Mouse (Mus musculus): ENCODE results near the gene Syce2. TPM values are rescaled to one million over a fixed set of nuclear protein-coding genes. Genes with fewer than 3 reads are reported as not detected.

Syce2 gene
- total RNA-seq, 1 experiment, result 42.3 TPM

- Histone ChIP-seq H3K27ac (ENCODE audit: insufficient read depth, low read depth, low read length, poor library complexity, severe bottlenecking) (no peak overlapping the region), H3K9me3 (ENCODE audit: control insufficient read depth, insufficient read depth, low read depth, low read length) (no peaks in the 10 kb centered on the region), H3K36me3 (ENCODE audit: control insufficient read depth, insufficient read depth, low read length, poor library complexity, severe bottlenecking) (no peaks in the 10 kb centered on the region), H3K4me3 (ENCODE audit: insufficient read depth in 1 of 2, low read depth in 1 of 2, low read length in 2 of 2, poor library complexity in 1 of 2, severe bottlenecking in 1 of 2) (no peak overlapping the region), H3K4me1 (ENCODE audit: control insufficient read depth in 2 of 2, insufficient read depth in 2 of 2, low read length in 2 of 2, poor library complexity in 1 of 2) (peaks cover 0 to 4% of the 10 kb centered on the region in 2 experiments; a peak in 1 of 4 replicates), H3K9ac (ENCODE audit: insufficient read depth, low read depth, low read length, poor library complexity, severe bottlenecking) (no peak overlapping the region)
- in situ Hi-C loops (cut with MboI; ENCODE audit: low sequenced_read_pairs in 2 of 2, unreplicated experiment in 2 of 2), result no loop called here
- no peak for TF ChIP-seq ZC3H11A (IDR thresholded peaks at IDR 0.05; ENCODE audit: borderline replicate concordance, low read depth, low read length)
- no peak for TF ChIP-seq HCFC1 (IDR thresholded peaks at IDR 0.05; ENCODE audit: borderline replicate concordance, insufficient read depth, low read length)
- TF ChIP-seq ZNF384 (IDR thresholded peaks at IDR 0.05; ENCODE audit: low read depth, low read length), result no peak
- TF ChIP-seq CHD2 (IDR thresholded peaks at IDR 0.05; ENCODE audit: low read depth, low read length), result no peak
- TF ChIP-seq MAFK (IDR thresholded peaks at IDR 0.05; ENCODE audit: insufficient read depth, low read depth, low read length), result no peak
- peak; percentile 69 for DNase-seq (ENCODE audit: low read depth, low spot score)
Observed at GRCm38 (mm10) chr8:84934860-84935259, 62.9 kb downstream of the Syce2 start.

- Histone ChIP-seq H3K9me3 (ENCODE audit: control insufficient read depth, insufficient read depth, low read depth, low read length) (no peaks in the 10 kb centered on the region), H3K4me1 (ENCODE audit: control insufficient read depth in 2 of 2, insufficient read depth in 2 of 2, low read length in 2 of 2, poor library complexity in 1 of 2) (peaks cover 0 to 4% of the 10 kb centered on the region in 2 experiments; a peak in 1 of 4 replicates), H3K9ac (ENCODE audit: insufficient read depth, low read depth, low read length, poor library complexity, severe bottlenecking) (no peak overlapping the region), H3K27ac (ENCODE audit: insufficient read depth, low read depth, low read length, poor library complexity, severe bottlenecking) (no peak overlapping the region), H3K4me3 (ENCODE audit: insufficient read depth in 1 of 2, low read depth in 1 of 2, low read length in 2 of 2, poor library complexity in 1 of 2, severe bottlenecking in 1 of 2) (no peak overlapping the region), H3K36me3 (ENCODE audit: control insufficient read depth, insufficient read depth, low read length, poor library complexity, severe bottlenecking) (no peaks in the 10 kb centered on the region)
- TF ChIP-seq CHD2 (IDR thresholded peaks at IDR 0.05; ENCODE audit: low read depth, low read length), result no peak
- TF ChIP-seq HCFC1 (IDR thresholded peaks at IDR 0.05; ENCODE audit: borderline replicate concordance, insufficient read depth, low read length), result no peak
- TF ChIP-seq MAFK (IDR thresholded peaks at IDR 0.05; ENCODE audit: insufficient read depth, low read depth, low read length), result no peak
- TF ChIP-seq ZNF384 (IDR thresholded peaks at IDR 0.05; ENCODE audit: low read depth, low read length), result no peak
- TF ChIP-seq ZC3H11A (IDR thresholded peaks at IDR 0.05; ENCODE audit: borderline replicate concordance, low read depth, low read length), result no peak
- no peak for DNase-seq (ENCODE audit: low read depth, low spot score)
- in situ Hi-C loops (cut with MboI; ENCODE audit: low sequenced_read_pairs in 2 of 2, unreplicated experiment in 2 of 2), result no loop called here
Observed at GRCm38 (mm10) chr8:84935489-84935888, 63.6 kb downstream of the Syce2 start.

GRCm38 (mm10) chr8:84936041-84936961, 64.4 kb downstream of the Syce2 start:
- Histone ChIP-seq H3K27ac (ENCODE audit: insufficient read depth, low read depth, low read length, poor library complexity, severe bottlenecking) (no peak overlapping the region), H3K9ac (ENCODE audit: insufficient read depth, low read depth, low read length, poor library complexity, severe bottlenecking) (peak overlapping the region; percentile 71; the same call in 1 of the 2 replicates), H3K4me3 (ENCODE audit: insufficient read depth in 1 of 2, low read depth in 1 of 2, low read length in 2 of 2, poor library complexity in 1 of 2, severe bottlenecking in 1 of 2) (peak overlapping the region; percentile 83 to 86), H3K36me3 (ENCODE audit: control insufficient read depth, insufficient read depth, low read length, poor library complexity, severe bottlenecking) (no peaks in the 10 kb centered on the region), H3K9me3 (ENCODE audit: control insufficient read depth, insufficient read depth, low read depth, low read length) (no peaks in the 10 kb centered on the region), H3K4me1 (ENCODE audit: control insufficient read depth in 2 of 2, insufficient read depth in 2 of 2, low read length in 2 of 2, poor library complexity in 1 of 2) (peaks cover 0 to 4% of the 10 kb centered on the region in 2 experiments; a peak in 1 of 4 replicates)
- TF ChIP-seq HCFC1 (IDR thresholded peaks at IDR 0.05; ENCODE audit: borderline replicate concordance, insufficient read depth, low read length) (no peak), ZNF384 (IDR thresholded peaks at IDR 0.05; ENCODE audit: low read depth, low read length) (no peak), ZC3H11A (IDR thresholded peaks at IDR 0.05; ENCODE audit: borderline replicate concordance, low read depth, low read length) (no peak), MAFK (IDR thresholded peaks at IDR 0.05; ENCODE audit: insufficient read depth, low read depth, low read length) (no peak), CHD2 (IDR thresholded peaks at IDR 0.05; ENCODE audit: low read depth, low read length) (no peak)
- in situ Hi-C loops (cut with MboI; ENCODE audit: low sequenced_read_pairs in 2 of 2, unreplicated experiment in 2 of 2), result no loop called here
- no peak for DNase-seq (ENCODE audit: low read depth, low spot score)

- Histone ChIP-seq H3K9me3 (ENCODE audit: control insufficient read depth, insufficient read depth, low read depth, low read length) (no peaks in the 10 kb centered on the region), H3K27ac (ENCODE audit: insufficient read depth, low read depth, low read length, poor library complexity, severe bottlenecking) (no peak within 1 kb of the TSS), H3K4me3 (ENCODE audit: insufficient read depth in 1 of 2, low read depth in 1 of 2, low read length in 2 of 2, poor library complexity in 1 of 2, severe bottlenecking in 1 of 2) (peak within 1 kb of the TSS; percentile 83 to 86), H3K4me1 (ENCODE audit: control insufficient read depth in 2 of 2, insufficient read depth in 2 of 2, low read length in 2 of 2, poor library complexity in 1 of 2) (peaks cover 0 to 4% of the 10 kb centered on the region in 2 experiments; a peak in 1 of 4 replicates), H3K36me3 (ENCODE audit: control insufficient read depth, insufficient read depth, low read length, poor library complexity, severe bottlenecking) (no peaks in the 10 kb centered on the region), H3K9ac (ENCODE audit: insufficient read depth, low read depth, low read length, poor library complexity, severe bottlenecking) (peak within 1 kb of the TSS; percentile 71)
- TF ChIP-seq ZNF384 (IDR thresholded peaks at IDR 0.05; ENCODE audit: low read depth, low read length) (no peak), MAFK (IDR thresholded peaks at IDR 0.05; ENCODE audit: insufficient read depth, low read depth, low read length) (no peak), HCFC1 (IDR thresholded peaks at IDR 0.05; ENCODE audit: borderline replicate concordance, insufficient read depth, low read length) (0 out of 2 replicates have a peak, but pooled peaks have one; percentile 35)
- in situ Hi-C loops (cut with MboI; ENCODE audit: low sequenced_read_pairs in 2 of 2, unreplicated experiment in 2 of 2), result no loop called here
- no peak for DNase-seq (ENCODE audit: low read depth, low spot score)
Observed at GRCm38 (mm10) chr8:84936962-84937546, 65.1 kb downstream of the Syce2 start, which contains the start of gene Mast1. Gene Mast1 (minus strand): TSS chr8:84937359.

Other genes with a start within 250 kb of the Syce2 start
- 49.3 and 49.7 TPM in 2 replicates for gene Ier2, start 209.3 kb upstream of the Syce2 start, total RNA-seq (2012; rRNA removed)
- 260 and 334 TPM in 2 replicates for gene Trmt1, start 185.8 kb upstream of the Syce2 start, total RNA-seq (2012; rRNA removed)
- gene Nacc1, start 184.2 kb upstream of the Syce2 start, total RNA-seq (2012; rRNA removed), result 75.4 and 85.5 TPM in 2 replicates
- 0.49 and 0.74 TPM in 2 replicates for gene Lyl1, start 170.7 kb upstream of the Syce2 start, total RNA-seq (2012; rRNA removed)
- 1.5 and 2.1 TPM in 2 replicates for gene G430095P16Rik, start 149.1 kb upstream of the Syce2 start, total RNA-seq (2012; rRNA removed)
- gene Nfix, start 71.8 kb upstream of the Syce2 start, total RNA-seq (2012; rRNA removed), result 0.58 and 0.89 TPM in 2 replicates
- gene Dand5, start 49.3 kb upstream of the Syce2 start, total RNA-seq (2012; rRNA removed), result 1.0 and 1.4 TPM in 2 replicates
- 24.7 and 30.8 TPM in 2 replicates for gene Gadd45gip1, start 40.6 kb upstream of the Syce2 start, total RNA-seq (2012; rRNA removed)
- 76.7 and 76.8 TPM in 2 replicates for gene Rad23a, start 31.4 kb upstream of the Syce2 start, total RNA-seq (2012; rRNA removed)
- 1,121 and 1,357 TPM in 2 replicates for gene Calr, start 25.2 kb upstream of the Syce2 start, total RNA-seq (2012; rRNA removed)
- gene Farsa, start 15.1 kb upstream of the Syce2 start, total RNA-seq (2012; rRNA removed), result 123 and 137 TPM in 2 replicates
- gene Gcdh, start 21.8 kb downstream of the Syce2 start, total RNA-seq (2012; rRNA removed), result 36.3 and 57.2 TPM in 2 replicates
- 0.31 and 0.53 TPM in 2 replicates for gene Klf1, start 29.8 kb downstream of the Syce2 start, total RNA-seq (2012; rRNA removed)
- 23.7 and 29.5 TPM in 2 replicates for gene Dnase2a, start 36.4 kb downstream of the Syce2 start, total RNA-seq (2012; rRNA removed)
- gene Mast1, start 65.2 kb downstream of the Syce2 start, total RNA-seq (2012; rRNA removed), result 1.4 and 2.5 TPM in 2 replicates
- 0.13 TPM in 1 of 2 replicates, not detected in the other for gene Rtbdn, start 74.9 kb downstream of the Syce2 start, total RNA-seq (2012; rRNA removed)
- not detected in 2 replicates for gene Gm49661, start 97.3 kb downstream of the Syce2 start, total RNA-seq (2012; rRNA removed)
- gene Prdx2, start 97.5 kb downstream of the Syce2 start, total RNA-seq (2012; rRNA removed), result 259 and 328 TPM in 2 replicates
- 160 and 174 TPM in 2 replicates for gene Rnaseh2a, start 97.7 kb downstream of the Syce2 start, total RNA-seq (2012; rRNA removed)
- 53.8 and 57.6 TPM in 2 replicates for gene Junb, start 106.6 kb downstream of the Syce2 start, total RNA-seq (2012; rRNA removed)
- 28.6 and 52.9 TPM in 2 replicates for gene Hook2, start 118.5 kb downstream of the Syce2 start, total RNA-seq (2012; rRNA removed)
- 0.22 and 0.48 TPM in 2 replicates for gene Best2, start 142.4 kb downstream of the Syce2 start, total RNA-seq (2012; rRNA removed)
- gene Asna1, start 153.2 kb downstream of the Syce2 start, total RNA-seq (2012; rRNA removed), result 237 and 266 TPM in 2 replicates
- gene Trir, start 154.7 kb downstream of the Syce2 start, total RNA-seq (2012; rRNA removed), result 161 and 181 TPM in 2 replicates
- gene Tnpo2, start 164.8 kb downstream of the Syce2 start, total RNA-seq (2012; rRNA removed), result 88.4 and 101 TPM in 2 replicates
- gene Fbxw9, start 187.9 kb downstream of the Syce2 start, total RNA-seq (2012; rRNA removed), result 49.3 and 86.0 TPM in 2 replicates
- gene Gm5741, start 195.9 kb downstream of the Syce2 start, total RNA-seq (2012; rRNA removed), result not detected in 2 replicates
- gene Dhps, start 199.6 kb downstream of the Syce2 start, total RNA-seq (2012; rRNA removed), result 54.1 and 63.1 TPM in 2 replicates
- gene Wdr83os, start 208.6 kb downstream of the Syce2 start, total RNA-seq (2012; rRNA removed), result 24.9 and 27.6 TPM in 2 replicates
- gene Wdr83, start 209.2 kb downstream of the Syce2 start, total RNA-seq (2012; rRNA removed), result 26.4 and 32.6 TPM in 2 replicates
- gene Man2b1, start 211.2 kb downstream of the Syce2 start, total RNA-seq (2012; rRNA removed), result 40.2 and 78.2 TPM in 2 replicates

Measured in ES-E14 (cell line).